In the genomic region with DNA sequence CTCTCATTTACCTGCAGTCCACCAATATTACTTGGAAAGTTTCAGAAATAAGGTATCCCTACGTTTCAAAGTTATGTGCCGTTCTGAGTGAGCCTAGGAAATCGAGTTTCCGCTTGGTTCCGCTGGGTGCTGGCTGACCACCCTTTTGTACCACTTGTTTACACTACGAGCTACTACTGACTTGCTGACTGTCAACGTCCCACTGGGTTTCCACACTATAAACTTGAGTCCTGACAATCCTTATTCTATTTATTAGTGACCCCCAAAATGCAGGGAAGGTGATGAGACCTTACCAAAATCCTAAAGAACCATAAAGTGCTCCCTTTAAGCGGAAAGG, we compare ENCODE assay signal across 8 mouse cellular contexts. TPM values are rescaled to one million over a fixed set of nuclear protein-coding genes. Genes with fewer than 3 reads are reported as not detected.
DNase-seq lines count a peak whose midpoint lies in the region; ATAC-seq and TF ChIP-seq lines count a peak whose summit lies in the region.

No protein-coding gene starts in this region.

- WGBS in kidney, embryonic 14.5 days: 8% methylated on average over 8 of the region's 8 CpGs
- WGBS in hindbrain, postnatal 0 days: 10% methylated on average over 8 of the region's 8 CpGs
- WGBS in midbrain, embryonic 15.5 days: 9% methylated on average over 8 of the region's 8 CpGs

- peaks cover 9% of the 10 kb centered on the region for H3K4me1 ChIP-seq in kidney, embryonic 14.5 days (ENCODE audit: control insufficient read depth, insufficient read depth, low read length)
- H3K4me1 ChIP-seq in hindbrain, postnatal 0 days (ENCODE audit: insufficient read depth, low read length): peaks cover 10% of the 10 kb centered on the region
- peaks cover 21% of the 10 kb centered on the region for H3K4me1 ChIP-seq in midbrain, embryonic 15.5 days

- H3K9me3 ChIP-seq in kidney, embryonic 14.5 days (ENCODE audit: control insufficient read depth, low read length): no peaks in the 10 kb centered on the region
- no peaks in the 10 kb centered on the region for H3K9me3 ChIP-seq in hindbrain, postnatal 0 days (ENCODE audit: low read length)
- no peaks in the 10 kb centered on the region for H3K9me3 ChIP-seq in midbrain, embryonic 15.5 days

- H3K27ac ChIP-seq in kidney, embryonic 14.5 days (ENCODE audit: low read depth, low read length): peak overlapping the region; percentile 45; the same call in 1 of the 2 replicates
- peak overlapping the region; percentile 98 for H3K27ac ChIP-seq in hindbrain, postnatal 0 days
- H3K27ac ChIP-seq in midbrain, embryonic 15.5 days: peak overlapping the region; percentile 98

- no peak for TF ChIP-seq CTCF in hindbrain, postnatal 0 days (IDR thresholded peaks at IDR 0.05; ENCODE audit: low read depth)

- no peaks in the 10 kb centered on the region for H3K27me3 ChIP-seq in kidney, embryonic 14.5 days (ENCODE audit: control insufficient read depth, insufficient read depth, low read length)
- no peaks in the 10 kb centered on the region for H3K27me3 ChIP-seq in hindbrain, postnatal 0 days (ENCODE audit: insufficient read depth, low read length)
- no peaks in the 10 kb centered on the region for H3K27me3 ChIP-seq in midbrain, embryonic 15.5 days (replicated peaks)

- DNase-seq in kidney, postnatal 4 days: no peak
- DNase-seq in hindbrain, postnatal 0 days (ENCODE audit: low spot score): no peak
- no peak for DNase-seq in B cell, adult 2 months
- no peak for DNase-seq in gastrocnemius, postnatal 10 days
- DNase-seq in adrenal gland, adult 8-10 months: no peak

- peak overlapping the region; percentile 43 for H3K4me2 ChIP-seq in kidney, embryonic 14.5 days (replicated peaks; ENCODE audit: low read depth, low read length)
- H3K4me2 ChIP-seq in hindbrain, postnatal 0 days (ENCODE audit: low read depth, low read length): peak overlapping the region; percentile 83
- peak overlapping the region; percentile 74 for H3K4me2 ChIP-seq in midbrain, embryonic 15.5 days

- peak overlapping the region; percentile 65 for H3K9ac ChIP-seq in kidney, embryonic 14.5 days (ENCODE audit: low read depth, low read length)
- H3K9ac ChIP-seq in hindbrain, postnatal 0 days (replicated peaks; ENCODE audit: low read length): peak overlapping the region; percentile 96
- H3K9ac ChIP-seq in midbrain, embryonic 15.5 days: peak overlapping the region; percentile 97

- peak; percentile 50 for ATAC-seq in kidney, embryonic 14.5 days (ENCODE audit: low FRiP score, low TSS enrichment)
- peak; percentile 61 for ATAC-seq in common myeloid progenitor, adult 5-6 weeks (replicated peaks; ENCODE audit: low read depth, poor library complexity, severe bottlenecking)
- peak; percentile 64 for ATAC-seq in hindbrain, postnatal 0 days
- peak; percentile 60 for ATAC-seq in midbrain, embryonic 15.5 days (replicated peaks)

- H3K4me3 ChIP-seq in kidney, embryonic 14.5 days (ENCODE audit: low read length): peak overlapping the region; percentile 72
- peak overlapping the region; percentile 96 for H3K4me3 ChIP-seq in hindbrain, postnatal 0 days (ENCODE audit: low read length)
- peak overlapping the region; percentile 98 for H3K4me3 ChIP-seq in midbrain, embryonic 15.5 days

- H3K36me3 ChIP-seq in kidney, embryonic 14.5 days (ENCODE audit: control insufficient read depth, insufficient read depth, low read length): no peaks in the 10 kb centered on the region
- H3K36me3 ChIP-seq in hindbrain, postnatal 0 days (ENCODE audit: insufficient read depth, low read length): no peaks in the 10 kb centered on the region
- no peaks in the 10 kb centered on the region for H3K36me3 ChIP-seq in midbrain, embryonic 15.5 days (replicated peaks)

RNA-seq across cellular contexts. Expression of gene Ehmt1, which starts 0.4 kb away (rescaled TPM):
- 61.3 and 101 TPM in 2 replicates for polyA plus RNA-seq in kidney, embryonic 14.5 days (2014; fragmentation: Nextera tagmentation; extraction: Ambion mirVana)
- 83.6 and 139 TPM in 2 replicates for total RNA-seq in common myeloid progenitor, adult 5-6 weeks (2017)
- total RNA-seq in hindbrain, postnatal 0 days (2014; rRNA removed): 52.0 and 79.8 TPM in 2 replicates
- polyA plus RNA-seq in hindbrain, postnatal 0 days (2015; fragmentation: Nextera tagmentation; extraction: Ambion mirVana): 61.8 and 63.1 TPM in 2 replicates
- polyA plus RNA-seq in midbrain, embryonic 15.5 days (2015; fragmentation: Nextera tagmentation; extraction: Ambion mirVana): 108 and 117 TPM in 2 replicates
- total RNA-seq in gastrocnemius, postnatal 10 days (2021): 10 to 100 TPM; 36.3 to 48.6 TPM
- total RNA-seq in adrenal gland, adult 8-10 months (2022): 10 to 100 TPM; 47.4 to 78.5 (median 61.6) TPM

RNA-seq across cellular contexts. Expression of gene Arrdc1, which starts 15.2 kb away (rescaled TPM):
- 35.7 and 40.3 TPM in 2 replicates for polyA plus RNA-seq in kidney, embryonic 14.5 days (2014; fragmentation: Nextera tagmentation; extraction: Ambion mirVana)
- 59.6 and 102 TPM in 2 replicates for total RNA-seq in common myeloid progenitor, adult 5-6 weeks (2017)
- 78.8 and 80.7 TPM in 2 replicates for total RNA-seq in hindbrain, postnatal 0 days (2014; rRNA removed)
- polyA plus RNA-seq in hindbrain, postnatal 0 days (2015; fragmentation: Nextera tagmentation; extraction: Ambion mirVana): 39.8 and 41.9 TPM in 2 replicates
- 33.5 and 35.7 TPM in 2 replicates for polyA plus RNA-seq in midbrain, embryonic 15.5 days (2015; fragmentation: Nextera tagmentation; extraction: Ambion mirVana)
- total RNA-seq in gastrocnemius, postnatal 10 days (2021): 1 to 10 TPM; 7.3 to 9.4 TPM
- total RNA-seq in adrenal gland, adult 8-10 months (2022): 10 to 100 TPM; 11.0 to 23.7 (median 18.1) TPM

RNA-seq across cellular contexts. Expression of gene Zmynd19, which starts 29.8 kb away (rescaled TPM):
- polyA plus RNA-seq in kidney, embryonic 14.5 days (2014; fragmentation: Nextera tagmentation; extraction: Ambion mirVana): 15.2 and 28.5 TPM in 2 replicates
- total RNA-seq in common myeloid progenitor, adult 5-6 weeks (2017): 55.2 and 55.5 TPM in 2 replicates
- 23.2 and 25.6 TPM in 2 replicates for total RNA-seq in hindbrain, postnatal 0 days (2014; rRNA removed)
- polyA plus RNA-seq in hindbrain, postnatal 0 days (2015; fragmentation: Nextera tagmentation; extraction: Ambion mirVana): 19.2 and 21.0 TPM in 2 replicates
- polyA plus RNA-seq in midbrain, embryonic 15.5 days (2015; fragmentation: Nextera tagmentation; extraction: Ambion mirVana): 24.3 and 25.3 TPM in 2 replicates
- 10 to 100 TPM; 21.1 to 21.8 TPM for total RNA-seq in gastrocnemius, postnatal 10 days (2021)
- 10 to 100 TPM; 20.5 to 30.3 (median 24.1) TPM for total RNA-seq in adrenal gland, adult 8-10 months (2022)

RNA-seq across cellular contexts. Expression of gene Dph7, which starts 42.4 kb away (rescaled TPM):
- polyA plus RNA-seq in kidney, embryonic 14.5 days (2014; fragmentation: Nextera tagmentation; extraction: Ambion mirVana): 26.4 and 30.2 TPM in 2 replicates
- total RNA-seq in common myeloid progenitor, adult 5-6 weeks (2017): 17.4 and 21.8 TPM in 2 replicates
- total RNA-seq in hindbrain, postnatal 0 days (2014; rRNA removed): 38.9 and 45.8 TPM in 2 replicates
- 32.1 and 35.7 TPM in 2 replicates for polyA plus RNA-seq in hindbrain, postnatal 0 days (2015; fragmentation: Nextera tagmentation; extraction: Ambion mirVana)
- 37.7 and 44.8 TPM in 2 replicates for polyA plus RNA-seq in midbrain, embryonic 15.5 days (2015; fragmentation: Nextera tagmentation; extraction: Ambion mirVana)
- 1 to 10 TPM; 5.6 to 8.6 TPM for total RNA-seq in gastrocnemius, postnatal 10 days (2021)
- total RNA-seq in adrenal gland, adult 8-10 months (2022): 10 to 100 TPM; 11.5 to 24.2 (median 20.2) TPM

RNA-seq across cellular contexts. Expression of gene Mrpl41, which starts 55.1 kb away (rescaled TPM):
- polyA plus RNA-seq in kidney, embryonic 14.5 days (2014; fragmentation: Nextera tagmentation; extraction: Ambion mirVana): 132 and 152 TPM in 2 replicates
- 117 and 138 TPM in 2 replicates for total RNA-seq in common myeloid progenitor, adult 5-6 weeks (2017)
- 52.0 and 52.7 TPM in 2 replicates for total RNA-seq in hindbrain, postnatal 0 days (2014; rRNA removed)
- polyA plus RNA-seq in hindbrain, postnatal 0 days (2015; fragmentation: Nextera tagmentation; extraction: Ambion mirVana): 197 and 201 TPM in 2 replicates
- polyA plus RNA-seq in midbrain, embryonic 15.5 days (2015; fragmentation: Nextera tagmentation; extraction: Ambion mirVana): 139 and 148 TPM in 2 replicates
- 10 to 100 TPM; 47.5 to 53.0 TPM for total RNA-seq in gastrocnemius, postnatal 10 days (2021)
- total RNA-seq in adrenal gland, adult 8-10 months (2022): 100 to 1,000 TPM in 1 of 4 experiments, 10 to 100 TPM in 3; 85.6 to 109 (median 86.5) TPM

Comparison
In these comparisons a context has a peak if more than half of its experiments do, and no peak if none do; other contexts are left out.
1. H3K27ac ChIP-seq: peak in every context shown above with its lines; median percentile 98 in hindbrain, postnatal 0 days; 98 in midbrain, embryonic 15.5 days; 45 in kidney, embryonic 14.5 days.